Mouse (Mus musculus): ENCODE measurements around the gene Ppp1r12b.

Gene Ppp1r12b

GRCm38 (mm10) chr1:134753751-134754630 is 201.8 kb downstream of the Ppp1r12b start:
- in situ Hi-C loops (cut with MboI; ENCODE audit: low pct_unique_long_range_greater_than_20kb in 1 of 2, low sequenced_read_pairs in 2 of 2, unreplicated experiment in 1 of 2), result no loop called here

DNA sequence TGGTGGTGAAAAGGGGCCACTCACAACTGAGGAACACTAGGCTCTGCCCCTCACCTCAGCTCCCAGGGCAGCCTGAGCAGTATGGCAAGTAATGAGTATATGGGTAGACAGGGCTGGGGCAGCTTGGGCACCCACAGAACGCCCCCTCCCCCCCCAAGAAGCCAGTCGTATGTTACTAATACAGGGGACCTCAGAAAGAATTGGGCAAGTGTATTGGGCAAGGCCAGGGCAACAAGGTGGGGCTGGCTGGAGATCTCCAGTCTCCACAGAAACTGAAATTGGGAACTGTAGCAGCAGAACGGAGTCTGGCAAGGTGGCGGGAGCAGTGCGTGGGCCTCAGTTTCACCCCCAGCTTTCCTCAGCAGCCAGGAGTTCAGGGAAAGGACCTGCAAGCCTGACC is 203.3 kb downstream of the Ppp1r12b start:
- in situ Hi-C loops (cut with MboI; ENCODE audit: low pct_unique_long_range_greater_than_20kb in 1 of 2, low sequenced_read_pairs in 2 of 2, unreplicated experiment in 1 of 2), result no loop called here

GRCm38 (mm10) chr1:134749889-134750288 is 205.9 kb downstream of the Ppp1r12b start:
- in situ Hi-C loops (cut with MboI; ENCODE audit: low pct_unique_long_range_greater_than_20kb in 1 of 2, low sequenced_read_pairs in 2 of 2, unreplicated experiment in 1 of 2), result no loop called here

- in situ Hi-C loops (cut with MboI; ENCODE audit: low pct_unique_long_range_greater_than_20kb in 1 of 2, low sequenced_read_pairs in 2 of 2, unreplicated experiment in 1 of 2), result no loop called here
Observed at GRCm38 (mm10) chr1:134747236-134748174, 208.2 kb downstream of the Ppp1r12b start.

GRCm38 (mm10) chr1:134745648-134746047 is 210.1 kb downstream of the Ppp1r12b start:
- in situ Hi-C loops (cut with MboI; ENCODE audit: low pct_unique_long_range_greater_than_20kb in 1 of 2, low sequenced_read_pairs in 2 of 2, unreplicated experiment in 1 of 2), result no loop called here

DNA sequence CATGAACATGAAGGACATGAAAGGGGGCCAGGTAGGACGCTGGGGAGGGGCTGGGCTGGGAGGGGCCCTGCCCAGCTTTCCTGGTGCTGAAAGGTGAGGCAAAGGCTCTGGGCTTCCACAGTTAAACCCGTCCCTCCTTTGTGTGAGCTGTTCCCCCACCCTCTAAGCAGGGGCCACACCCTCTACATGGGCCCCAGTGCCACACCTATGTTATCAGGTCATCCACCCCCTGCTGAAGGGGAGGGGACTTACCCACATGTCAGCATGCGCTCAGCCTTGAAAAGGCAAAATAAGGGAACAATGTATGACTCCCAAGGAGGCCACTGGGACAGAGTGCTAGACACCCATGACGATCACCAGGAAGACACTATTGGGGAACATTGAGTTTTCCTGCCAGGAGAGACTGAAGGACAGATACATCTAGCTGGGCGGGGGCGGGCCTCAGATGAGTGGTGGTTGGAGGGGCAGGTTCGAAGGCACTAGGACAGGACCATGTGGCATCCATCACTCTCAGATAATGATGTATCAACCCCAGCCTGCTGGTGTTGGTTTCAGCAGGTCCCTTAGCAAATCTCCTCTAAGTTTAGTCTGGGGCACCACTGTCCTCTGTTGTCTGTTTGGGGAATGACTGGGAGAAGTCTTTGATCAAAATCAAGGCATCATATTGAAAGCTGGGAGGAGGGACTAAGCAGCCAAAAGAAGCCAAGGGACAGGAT is 213.6 kb downstream of the Ppp1r12b start:
- in situ Hi-C loops (cut with MboI; ENCODE audit: low pct_unique_long_range_greater_than_20kb in 1 of 2, low sequenced_read_pairs in 2 of 2, unreplicated experiment in 1 of 2), result no loop called here

DNA sequence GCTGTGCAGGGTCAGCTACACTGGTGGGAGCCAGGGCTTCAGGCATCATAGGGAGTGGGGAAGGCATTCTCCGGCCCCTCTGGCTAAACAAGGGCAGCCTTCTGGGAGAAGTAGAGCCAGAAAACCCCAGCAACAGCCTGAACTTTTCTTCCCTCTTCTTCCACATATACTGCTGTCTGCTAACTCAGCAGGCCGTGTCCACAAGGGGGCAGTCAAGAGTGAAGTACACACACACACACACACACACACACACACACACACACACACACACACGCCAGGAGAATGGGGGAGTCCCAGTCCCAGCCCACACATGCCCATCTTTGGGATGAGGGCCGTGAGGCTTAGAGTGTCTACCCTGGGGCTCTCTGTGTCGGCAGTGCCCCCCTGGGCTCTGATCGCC is 214.3 kb downstream of the Ppp1r12b start:
- in situ Hi-C loops (cut with MboI; ENCODE audit: low pct_unique_long_range_greater_than_20kb in 1 of 2, low sequenced_read_pairs in 2 of 2, unreplicated experiment in 1 of 2), result no loop called here

DNA sequence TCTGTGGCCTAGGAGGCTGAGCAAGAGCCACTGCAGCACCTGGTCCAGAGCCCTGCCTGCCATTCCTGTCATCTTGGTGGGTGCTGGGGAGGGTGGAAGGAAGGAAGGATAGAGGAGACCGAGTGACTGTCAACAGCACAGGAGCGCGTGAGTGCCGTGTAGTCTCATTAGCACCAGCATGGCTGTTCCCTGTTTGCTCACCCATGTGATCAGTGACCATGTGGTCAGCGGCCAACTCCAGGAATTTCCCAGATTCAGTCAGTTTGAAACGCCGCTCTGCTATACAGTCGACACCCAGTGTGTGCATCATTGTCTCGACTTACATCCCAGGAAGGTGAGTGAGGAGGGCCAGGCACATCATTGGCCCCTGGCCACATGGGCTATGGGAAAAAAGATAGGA is 218.3 kb downstream of the Ppp1r12b start:
- in situ Hi-C loops (cut with MboI; ENCODE audit: low pct_unique_long_range_greater_than_20kb in 1 of 2, low sequenced_read_pairs in 2 of 2, unreplicated experiment in 1 of 2), result no loop called here

DNA sequence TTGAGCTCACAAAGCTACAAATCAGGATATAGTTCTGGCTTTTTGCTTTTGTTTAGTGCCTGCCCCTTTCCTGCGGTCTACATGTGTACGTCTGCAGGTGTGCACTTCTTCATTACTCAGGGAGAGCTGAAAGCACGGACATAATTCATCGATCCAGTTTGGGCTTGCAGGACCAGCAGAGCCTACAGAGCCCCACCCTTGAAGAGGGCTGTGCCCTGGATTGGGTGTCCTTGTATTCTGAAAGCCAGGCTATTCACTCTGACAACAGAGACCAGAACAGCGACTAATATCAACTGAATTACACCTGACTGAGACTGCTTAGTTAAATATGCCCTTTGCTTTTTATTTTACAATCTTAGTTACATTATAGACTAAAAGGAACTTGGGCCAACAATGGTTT is 222.1 kb downstream of the Ppp1r12b start:
- in situ Hi-C loops (cut with MboI; ENCODE audit: low pct_unique_long_range_greater_than_20kb in 1 of 2, low sequenced_read_pairs in 2 of 2, unreplicated experiment in 1 of 2), result no loop called here

GRCm38 (mm10) chr1:134727256-134727655 is 228.5 kb downstream of the Ppp1r12b start:
- in situ Hi-C loops (cut with MboI; ENCODE audit: low pct_unique_long_range_greater_than_20kb in 1 of 2, low sequenced_read_pairs in 2 of 2, unreplicated experiment in 1 of 2), result no loop called here

DNA sequence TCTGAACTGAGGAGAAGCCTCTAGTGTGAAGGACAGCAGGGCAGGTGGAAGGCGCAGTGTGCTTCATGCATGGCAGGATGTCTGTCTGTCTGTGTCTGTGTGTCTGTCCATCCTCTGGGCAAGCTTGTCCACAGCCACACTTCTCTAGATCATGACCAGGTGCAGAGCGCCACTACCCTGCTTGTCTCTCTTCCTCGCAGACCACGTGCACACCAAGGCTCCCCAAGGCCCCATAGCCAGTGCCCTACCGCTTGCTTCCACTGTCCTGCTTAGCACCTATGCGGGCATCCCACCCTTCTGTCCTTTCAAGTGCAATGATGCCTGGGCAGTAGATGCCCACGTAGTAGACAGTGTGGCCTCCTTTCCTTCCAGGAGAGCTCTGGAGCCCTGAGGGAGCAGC is 229.3 kb downstream of the Ppp1r12b start:
- in situ Hi-C loops (cut with MboI; ENCODE audit: low pct_unique_long_range_greater_than_20kb in 1 of 2, low sequenced_read_pairs in 2 of 2, unreplicated experiment in 1 of 2), result no loop called here

- in situ Hi-C loops (cut with MboI; ENCODE audit: low pct_unique_long_range_greater_than_20kb in 1 of 2, low sequenced_read_pairs in 2 of 2, unreplicated experiment in 1 of 2), result no loop called here
Observed at GRCm38 (mm10) chr1:134725276-134725675, 230.5 kb downstream of the Ppp1r12b start.

DNA sequence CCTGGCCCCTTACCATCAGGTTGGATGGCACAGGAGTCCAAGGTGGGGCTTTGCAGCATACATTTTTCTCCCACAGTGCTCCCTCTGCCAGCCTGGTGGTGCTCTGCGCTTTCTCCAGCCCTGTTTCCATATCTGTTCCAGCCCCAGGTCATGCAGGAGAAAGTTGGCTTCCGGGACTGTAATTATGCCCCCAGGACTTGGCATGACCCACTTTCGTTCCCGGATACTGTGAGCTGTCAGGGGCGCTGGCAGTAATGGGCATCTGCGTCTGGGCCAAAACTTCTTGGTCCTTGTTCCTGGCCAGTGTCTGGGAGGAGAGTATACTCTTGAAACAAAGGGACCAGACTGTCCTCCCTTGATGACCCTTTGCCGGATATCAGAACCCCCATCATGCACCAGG is 232.9 kb downstream of the Ppp1r12b start:
- in situ Hi-C loops (cut with MboI; ENCODE audit: low pct_unique_long_range_greater_than_20kb in 1 of 2, low sequenced_read_pairs in 2 of 2, unreplicated experiment in 1 of 2), result no loop called here

- in situ Hi-C loops (cut with MboI; ENCODE audit: low pct_unique_long_range_greater_than_20kb in 1 of 2, low sequenced_read_pairs in 2 of 2, unreplicated experiment in 1 of 2), result no loop called here
Observed at GRCm38 (mm10) chr1:134721486-134721885, 234.3 kb downstream of the Ppp1r12b start.

DNA sequence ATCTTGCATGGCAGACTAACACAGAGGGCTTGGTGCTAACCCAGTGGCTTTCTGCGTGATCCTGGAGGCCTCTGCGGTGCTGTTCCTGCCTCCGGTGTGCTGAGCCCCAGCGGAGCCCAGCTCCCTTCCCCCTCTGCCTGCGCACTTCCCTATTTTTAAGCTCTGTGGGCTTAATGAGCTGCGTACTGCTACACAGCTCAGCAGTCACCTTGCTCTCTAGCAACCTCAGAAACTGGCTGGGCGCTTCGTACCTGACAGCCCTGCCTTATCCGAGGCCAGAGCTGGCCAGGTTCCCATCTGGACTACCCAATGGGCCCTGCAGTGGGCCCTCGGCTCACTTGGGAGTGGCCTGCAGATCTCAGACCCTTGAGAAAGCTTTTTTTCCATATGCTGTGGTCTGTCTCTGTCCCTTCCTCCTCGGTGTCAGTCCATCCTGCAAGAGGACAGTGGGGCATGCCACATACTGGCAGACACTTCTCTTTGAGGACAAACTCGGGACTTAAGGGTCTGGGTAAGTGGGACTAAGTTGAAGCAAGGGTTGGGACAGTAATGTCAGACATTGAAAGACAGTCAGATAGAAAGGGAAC is 235.9 kb downstream of the Ppp1r12b start:
- in situ Hi-C loops (cut with MboI; ENCODE audit: low pct_unique_long_range_greater_than_20kb in 1 of 2, low sequenced_read_pairs in 2 of 2, unreplicated experiment in 1 of 2), result no loop called here

DNA sequence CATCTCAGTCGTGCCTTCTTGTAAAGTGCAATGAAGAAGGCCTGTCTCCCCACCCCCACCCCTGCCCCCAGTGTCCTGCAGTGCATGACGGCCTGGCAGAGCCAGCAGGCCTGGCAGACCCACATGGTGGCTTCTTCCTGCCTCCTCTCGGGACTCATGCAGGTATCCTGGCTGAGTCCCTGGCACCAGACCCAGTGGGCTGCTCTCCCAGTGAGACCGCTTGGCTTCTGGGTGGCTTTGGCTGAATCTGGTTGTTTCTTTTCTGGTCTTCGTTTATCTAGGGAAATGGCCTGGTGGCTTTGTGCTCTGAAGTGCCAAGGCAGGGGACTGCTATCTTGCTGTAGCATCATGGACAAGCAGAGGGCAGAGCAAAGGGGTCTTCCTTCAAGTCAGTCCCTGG is 240.7 kb downstream of the Ppp1r12b start:
- in situ Hi-C loops (cut with MboI; ENCODE audit: low pct_unique_long_range_greater_than_20kb in 1 of 2, low sequenced_read_pairs in 2 of 2, unreplicated experiment in 1 of 2), result no loop called here

- in situ Hi-C loops (cut with MboI; ENCODE audit: low pct_unique_long_range_greater_than_20kb in 1 of 2, low sequenced_read_pairs in 2 of 2, unreplicated experiment in 1 of 2), result no loop called here
Observed at GRCm38 (mm10) chr1:134714166-134714565, 241.6 kb downstream of the Ppp1r12b start.

GRCm38 (mm10) chr1:134713421-134713969 is 242.2 kb downstream of the Ppp1r12b start:
- in situ Hi-C loops (cut with MboI; ENCODE audit: low pct_unique_long_range_greater_than_20kb in 1 of 2, low sequenced_read_pairs in 2 of 2, unreplicated experiment in 1 of 2), result no loop called here

All from mouse embryonic stem cell (cell line).